Mouse (Mus musculus): ENCODE results near the gene Klc4. TPM values are rescaled to one million over a fixed set of nuclear protein-coding genes. Genes with fewer than 3 reads are reported as not detected.

Klc4 gene
- polyA plus RNA-seq, 1 experiment from 2014 or later = 32.8 TPM

DNA sequence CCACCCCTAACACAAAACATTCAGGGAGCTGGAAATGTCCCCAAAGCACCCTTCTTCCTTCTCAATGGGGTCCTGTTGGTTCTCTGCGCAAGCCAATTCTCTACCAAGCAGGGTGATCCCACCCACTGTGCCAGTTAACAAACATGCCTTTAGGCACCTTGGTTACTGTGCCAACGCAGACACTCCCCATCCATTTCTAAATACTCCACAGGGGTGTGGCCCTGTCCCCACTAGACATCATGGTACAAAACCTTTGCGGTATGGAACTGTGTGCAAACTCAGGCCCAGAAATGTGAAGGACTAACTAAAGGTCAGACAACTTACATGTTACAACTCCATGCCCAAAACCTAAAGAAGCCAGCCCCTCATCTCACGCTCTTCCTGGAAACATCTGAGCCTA is 52.7 kb downstream of the Klc4 start:
- no peaks in the 10 kb centered on the region for H3K27me3 ChIP-seq (ENCODE audit: control insufficient read depth, insufficient read depth, low read length)
- H3K4me3 ChIP-seq (replicated peaks; ENCODE audit: low read depth, low read length) = no peak overlapping the region
- no peak overlapping the region for H3K9ac ChIP-seq (replicated peaks; ENCODE audit: low read length)
- whole genome bisulfite sequencing = 92% methylated on average over 4 of the region's 4 CpGs
- H3K9me3 ChIP-seq (ENCODE audit: control insufficient read depth, low read length) = no peaks in the 10 kb centered on the region
- H3K36me3 ChIP-seq (ENCODE audit: control insufficient read depth, insufficient read depth, low read length) = peaks cover 27% of the 10 kb centered on the region
- ATAC-seq (ENCODE audit: low FRiP score, low TSS enrichment) (no peak), DNase-seq (no peak)
- H3K27ac ChIP-seq (replicated peaks; ENCODE audit: low read depth, low read length) = no peak overlapping the region
- H3K4me2 ChIP-seq (ENCODE audit: low read length) = no peak overlapping the region
- 0 out of 2 replicates have a peak, but pooled peaks cover 5% of the 10 kb centered on the region for H3K4me1 ChIP-seq (ENCODE audit: control insufficient read depth, insufficient read depth, low read length)

GRCm38 (mm10) chr17:46591406-46591805 is 54.4 kb downstream of the Klc4 start:
- Histone ChIP-seq H3K27me3 (ENCODE audit: control insufficient read depth, insufficient read depth, low read length) (no peaks in the 10 kb centered on the region), H3K4me3 (replicated peaks; ENCODE audit: low read depth, low read length) (no peak overlapping the region), H3K9me3 (ENCODE audit: control insufficient read depth, low read length) (no peaks in the 10 kb centered on the region), H3K36me3 (ENCODE audit: control insufficient read depth, insufficient read depth, low read length) (peaks cover 42% of the 10 kb centered on the region), H3K4me2 (ENCODE audit: low read length) (no peak overlapping the region), H3K27ac (replicated peaks; ENCODE audit: low read depth, low read length) (no peak overlapping the region), H3K9ac (replicated peaks; ENCODE audit: low read length) (no peak overlapping the region), H3K4me1 (ENCODE audit: control insufficient read depth, insufficient read depth, low read length) (0 out of 2 replicates have a peak, but pooled peaks cover 5% of the 10 kb centered on the region)
- WGBS = 85% methylated on average over 19 of the region's 19 CpGs
- DNase-seq (no peak), ATAC-seq (ENCODE audit: low FRiP score, low TSS enrichment) (no peak)

DNA sequence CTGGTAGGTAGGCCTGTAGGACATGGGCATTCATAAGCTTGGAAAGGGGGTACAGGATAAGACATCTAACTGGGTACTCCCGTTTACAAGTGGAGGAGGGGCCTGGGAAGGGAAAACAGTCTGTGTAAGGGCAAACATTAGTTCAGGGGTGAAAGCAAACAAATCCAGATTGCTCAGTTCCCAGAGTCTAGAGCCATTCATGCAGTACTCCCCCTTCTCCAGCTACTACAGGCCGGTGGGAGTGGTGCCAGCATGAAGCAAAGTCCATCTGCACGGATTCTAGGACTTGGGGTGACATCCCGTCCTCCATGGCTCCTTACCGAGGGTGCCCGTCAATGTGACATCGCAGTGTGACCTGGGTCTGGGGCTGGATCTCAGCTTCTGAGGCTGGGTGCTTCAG is 55.4 kb downstream of the Klc4 start:
- Histone ChIP-seq H3K27ac (replicated peaks; ENCODE audit: low read depth, low read length) (no peak overlapping the region), H3K4me2 (ENCODE audit: low read length) (no peak overlapping the region), H3K9me3 (ENCODE audit: control insufficient read depth, low read length) (no peaks in the 10 kb centered on the region), H3K36me3 (ENCODE audit: control insufficient read depth, insufficient read depth, low read length) (peaks cover 52% of the 10 kb centered on the region), H3K4me1 (ENCODE audit: control insufficient read depth, insufficient read depth, low read length) (0 out of 2 replicates have a peak, but pooled peaks cover 5% of the 10 kb centered on the region), H3K4me3 (replicated peaks; ENCODE audit: low read depth, low read length) (no peak overlapping the region), H3K9ac (replicated peaks; ENCODE audit: low read length) (no peak overlapping the region), H3K27me3 (ENCODE audit: control insufficient read depth, insufficient read depth, low read length) (no peaks in the 10 kb centered on the region)
- ATAC-seq (ENCODE audit: low FRiP score, low TSS enrichment) (no peak), DNase-seq (no peak)
- WGBS = 89% methylated on average over 7 of the region's 7 CpGs

DNA sequence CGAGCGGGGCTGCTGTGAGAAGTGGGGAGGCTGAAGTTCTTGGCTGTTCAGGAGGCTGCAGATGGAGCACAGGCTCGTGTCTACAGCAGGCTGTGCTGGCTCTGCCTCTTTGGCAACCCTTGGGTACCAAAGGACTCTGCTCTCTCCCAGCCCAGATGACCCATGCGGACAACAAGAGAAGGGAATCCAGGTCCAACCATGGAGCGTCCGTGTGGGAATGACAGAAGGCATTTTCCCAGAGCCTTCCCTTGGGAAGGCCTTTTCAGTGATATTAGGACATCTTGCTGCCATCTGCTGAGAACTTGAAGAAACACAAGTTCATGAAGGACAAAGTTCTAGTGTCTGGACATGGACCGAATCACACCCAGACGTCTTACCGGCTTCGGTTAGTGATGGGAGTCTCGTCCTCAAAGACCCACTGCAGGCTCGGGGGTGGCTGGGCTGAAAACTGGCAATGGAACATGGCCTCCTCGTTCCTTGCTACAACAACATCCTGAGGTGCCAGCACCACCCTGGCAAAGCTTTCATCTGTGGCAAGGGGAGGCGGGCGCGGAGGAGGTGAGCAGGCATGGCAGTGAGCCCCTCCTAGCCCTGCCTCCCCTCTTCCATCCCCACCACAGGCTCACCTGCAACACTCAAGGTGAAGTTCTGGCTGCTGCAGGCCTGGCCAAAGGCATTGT is 56.0 kb downstream of the Klc4 start:
- Histone ChIP-seq H3K27me3 (ENCODE audit: control insufficient read depth, insufficient read depth, low read length) (no peaks in the 10 kb centered on the region), H3K27ac (replicated peaks; ENCODE audit: low read depth, low read length) (no peak overlapping the region), H3K9ac (replicated peaks; ENCODE audit: low read length) (no peak overlapping the region), H3K4me2 (ENCODE audit: low read length) (no peak overlapping the region), H3K4me1 (ENCODE audit: control insufficient read depth, insufficient read depth, low read length) (0 out of 2 replicates have a peak, but pooled peaks cover 1% of the 10 kb centered on the region), H3K36me3 (ENCODE audit: control insufficient read depth, insufficient read depth, low read length) (peaks cover 54% of the 10 kb centered on the region), H3K4me3 (replicated peaks; ENCODE audit: low read depth, low read length) (no peak overlapping the region), H3K9me3 (ENCODE audit: control insufficient read depth, low read length) (no peaks in the 10 kb centered on the region)
- WGBS = 90% methylated on average over 16 of the region's 16 CpGs
- DNase-seq (no peak), ATAC-seq (ENCODE audit: low FRiP score, low TSS enrichment) (no peak)

DNA sequence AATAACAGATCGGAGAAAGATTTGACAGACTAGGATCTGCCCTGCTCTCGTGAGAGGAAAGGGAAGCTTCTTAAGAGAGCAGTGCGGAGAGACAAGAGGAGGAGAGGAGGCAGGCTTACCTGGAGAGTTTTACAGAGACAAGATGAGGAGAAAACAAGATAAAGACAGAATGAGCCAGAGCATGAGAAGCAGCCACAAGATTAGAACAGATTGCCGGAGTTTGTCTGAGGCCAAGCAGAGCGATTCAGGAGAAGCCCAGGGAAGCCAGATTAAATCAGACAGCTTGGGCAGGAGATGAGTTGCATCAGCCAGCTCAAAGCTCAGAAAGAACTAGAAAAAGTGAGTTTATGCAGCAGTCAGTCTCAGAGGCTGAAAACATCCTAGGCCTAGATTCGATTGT is 56.9 kb downstream of the Klc4 start:
- Histone ChIP-seq H3K4me2 (ENCODE audit: low read length) (no peak overlapping the region), H3K9ac (replicated peaks; ENCODE audit: low read length) (no peak overlapping the region), H3K36me3 (ENCODE audit: control insufficient read depth, insufficient read depth, low read length) (peaks cover 57% of the 10 kb centered on the region), H3K27me3 (ENCODE audit: control insufficient read depth, insufficient read depth, low read length) (no peaks in the 10 kb centered on the region), H3K4me1 (ENCODE audit: control insufficient read depth, insufficient read depth, low read length) (no peaks in the 10 kb centered on the region), H3K9me3 (ENCODE audit: control insufficient read depth, low read length) (no peaks in the 10 kb centered on the region), H3K4me3 (replicated peaks; ENCODE audit: low read depth, low read length) (no peak overlapping the region), H3K27ac (replicated peaks; ENCODE audit: low read depth, low read length) (no peak overlapping the region)
- DNase-seq (no peak), ATAC-seq (ENCODE audit: low FRiP score, low TSS enrichment) (no peak)
- WGBS = 94% methylated on average over 6 of the region's 6 CpGs

GRCm38 (mm10) chr17:46588173-46588572 is 57.6 kb downstream of the Klc4 start:
- Histone ChIP-seq H3K27me3 (ENCODE audit: control insufficient read depth, insufficient read depth, low read length) (no peaks in the 10 kb centered on the region), H3K4me1 (ENCODE audit: control insufficient read depth, insufficient read depth, low read length) (no peaks in the 10 kb centered on the region), H3K4me3 (replicated peaks; ENCODE audit: low read depth, low read length) (no peak overlapping the region), H3K9ac (replicated peaks; ENCODE audit: low read length) (no peak overlapping the region), H3K9me3 (ENCODE audit: control insufficient read depth, low read length) (no peaks in the 10 kb centered on the region), H3K4me2 (ENCODE audit: low read length) (no peak overlapping the region), H3K27ac (replicated peaks; ENCODE audit: low read depth, low read length) (no peak overlapping the region), H3K36me3 (ENCODE audit: control insufficient read depth, insufficient read depth, low read length) (peaks cover 57% of the 10 kb centered on the region)
- no peak for ATAC-seq (ENCODE audit: low FRiP score, low TSS enrichment)
- no peak for DNase-seq
- 89% methylated on average over 9 of the region's 9 CpGs for WGBS

- no peaks in the 10 kb centered on the region for H3K4me1 ChIP-seq (ENCODE audit: control insufficient read depth, insufficient read depth, low read length)
- no peak overlapping the region for H3K27ac ChIP-seq (replicated peaks; ENCODE audit: low read depth, low read length)
- H3K36me3 ChIP-seq (ENCODE audit: control insufficient read depth, insufficient read depth, low read length) = peaks cover 70% of the 10 kb centered on the region
- no peak overlapping the region for H3K9ac ChIP-seq (replicated peaks; ENCODE audit: low read length)
- no peak overlapping the region for H3K4me2 ChIP-seq (ENCODE audit: low read length)
- no peaks in the 10 kb centered on the region for H3K27me3 ChIP-seq (ENCODE audit: control insufficient read depth, insufficient read depth, low read length)
- no peak overlapping the region for H3K4me3 ChIP-seq (replicated peaks; ENCODE audit: low read depth, low read length)
- no peak for ATAC-seq (ENCODE audit: low FRiP score, low TSS enrichment)
- H3K9me3 ChIP-seq (ENCODE audit: control insufficient read depth, low read length) = no peaks in the 10 kb centered on the region
- no peak for DNase-seq
- 96% methylated on average over 8 of the region's 8 CpGs for WGBS
These were observed 59.5 kb downstream of the Klc4 start for GRCm38 (mm10) chr17:46586327-46586726.

Other genes starting within 250 kb of the Klc4 start
- gene Crip3, start 217.1 kb downstream of the Klc4 start, polyA plus RNA-seq (2014; fragmentation: Nextera tagmentation; extraction: Ambion mirVana) = 1.00 and 4.2 TPM in 2 replicates
- gene Slc22a7, start 207.6 kb downstream of the Klc4 start, polyA plus RNA-seq (2014; fragmentation: Nextera tagmentation; extraction: Ambion mirVana) = not detected in 2 replicates
- gene Ttbk1, start 158.3 kb downstream of the Klc4 start, polyA plus RNA-seq (2014; fragmentation: Nextera tagmentation; extraction: Ambion mirVana) = 6.1 and 6.2 TPM in 2 replicates
- gene Dnph1, start 149.3 kb downstream of the Klc4 start, polyA plus RNA-seq (2014; fragmentation: Nextera tagmentation; extraction: Ambion mirVana) = 17.2 and 20.4 TPM in 2 replicates
- 13.6 and 20.6 TPM in 2 replicates for gene Cul9, start 99.6 kb downstream of the Klc4 start, polyA plus RNA-seq (2014; fragmentation: Nextera tagmentation; extraction: Ambion mirVana)
- 4.2 and 5.9 TPM in 2 replicates for gene Srf, start 89.8 kb downstream of the Klc4 start, polyA plus RNA-seq (2014; fragmentation: Nextera tagmentation; extraction: Ambion mirVana)
- 19.6 and 20.0 TPM in 2 replicates for gene Ptk7, start 16.5 kb downstream of the Klc4 start, polyA plus RNA-seq (2014; fragmentation: Nextera tagmentation; extraction: Ambion mirVana)
- gene Mrpl2, start 207 bp upstream of the Klc4 start, polyA plus RNA-seq (2014; fragmentation: Nextera tagmentation; extraction: Ambion mirVana) = 73.2 and 78.0 TPM in 2 replicates
- 32.3 and 32.9 TPM in 2 replicates for gene Cul7, start 4.3 kb upstream of the Klc4 start, polyA plus RNA-seq (2014; fragmentation: Nextera tagmentation; extraction: Ambion mirVana)
- 35.3 and 40.5 TPM in 2 replicates for gene Rrp36, start 28.3 kb upstream of the Klc4 start, polyA plus RNA-seq (2014; fragmentation: Nextera tagmentation; extraction: Ambion mirVana)
- gene Mea1, start 32.8 kb upstream of the Klc4 start, polyA plus RNA-seq (2014; fragmentation: Nextera tagmentation; extraction: Ambion mirVana) = 240 and 297 TPM in 2 replicates
- 141 and 150 TPM in 2 replicates for gene Klhdc3, start 34.9 kb upstream of the Klc4 start, polyA plus RNA-seq (2014; fragmentation: Nextera tagmentation; extraction: Ambion mirVana)
- 68.3 and 81.4 TPM in 2 replicates for gene Ppp2r5d, start 59.1 kb upstream of the Klc4 start, polyA plus RNA-seq (2014; fragmentation: Nextera tagmentation; extraction: Ambion mirVana)
- 20.2 and 24.5 TPM in 2 replicates for gene Pex6, start 65.4 kb upstream of the Klc4 start, polyA plus RNA-seq (2014; fragmentation: Nextera tagmentation; extraction: Ambion mirVana)
- gene Gnmt, start 83.1 kb upstream of the Klc4 start, polyA plus RNA-seq (2014; fragmentation: Nextera tagmentation; extraction: Ambion mirVana) = 0.71 and 0.85 TPM in 2 replicates
- gene Cnpy3, start 106.2 kb upstream of the Klc4 start, polyA plus RNA-seq (2014; fragmentation: Nextera tagmentation; extraction: Ambion mirVana) = 57.3 and 59.5 TPM in 2 replicates
- gene Ptcra, start 117.7 kb upstream of the Klc4 start, polyA plus RNA-seq (2014; fragmentation: Nextera tagmentation; extraction: Ambion mirVana) = 0.22 TPM in 1 of 2 replicates, not detected in the other
- 56.7 and 64.7 TPM in 2 replicates for gene 2310039H08Rik, start 126.6 kb upstream of the Klc4 start, polyA plus RNA-seq (2014; fragmentation: Nextera tagmentation; extraction: Ambion mirVana)
- 74.3 and 96.8 TPM in 2 replicates for gene Rpl7l1, start 136.7 kb upstream of the Klc4 start, polyA plus RNA-seq (2014; fragmentation: Nextera tagmentation; extraction: Ambion mirVana)
- gene Bicral, start 212.5 kb upstream of the Klc4 start, polyA plus RNA-seq (2014; fragmentation: Nextera tagmentation; extraction: Ambion mirVana) = 10.2 and 11.6 TPM in 2 replicates
- 62.8 and 67.6 TPM in 2 replicates for gene Tbcc, start 244.7 kb upstream of the Klc4 start, polyA plus RNA-seq (2014; fragmentation: Nextera tagmentation; extraction: Ambion mirVana)

Measured in midbrain, embryonic 14.5 days (tissue).